Mouse (Mus musculus) thymus, adult 2 months (tissue): ENCODE results near the gene Cryzl2.

Experiments
- CTCF ChIP-seq: fragments of 200-500 bp; IDR thresholded peaks from 2 replicates; pipeline ENCODE4 v1.5.1; 2012; ENCODE audit warnings: mild to moderate bottlenecking, control low read depth, low read length, moderate library complexity, borderline replicate concordance; ENCODE audit not compliant: control insufficient read depth, poor library complexity, insufficient read depth; ENCODE audit errors: extremely low read depth
- POLR2A ChIP-seq: fragments of 200-500 bp; IDR thresholded peaks from 2 replicates; pipeline ENCODE4 v1.6.1; 2012; ENCODE audit warnings: mild to moderate bottlenecking, low read length, control low read depth, moderate library complexity; ENCODE audit not compliant: control insufficient read depth, poor library complexity, insufficient read depth; ENCODE audit errors: extremely low read depth

DNA sequence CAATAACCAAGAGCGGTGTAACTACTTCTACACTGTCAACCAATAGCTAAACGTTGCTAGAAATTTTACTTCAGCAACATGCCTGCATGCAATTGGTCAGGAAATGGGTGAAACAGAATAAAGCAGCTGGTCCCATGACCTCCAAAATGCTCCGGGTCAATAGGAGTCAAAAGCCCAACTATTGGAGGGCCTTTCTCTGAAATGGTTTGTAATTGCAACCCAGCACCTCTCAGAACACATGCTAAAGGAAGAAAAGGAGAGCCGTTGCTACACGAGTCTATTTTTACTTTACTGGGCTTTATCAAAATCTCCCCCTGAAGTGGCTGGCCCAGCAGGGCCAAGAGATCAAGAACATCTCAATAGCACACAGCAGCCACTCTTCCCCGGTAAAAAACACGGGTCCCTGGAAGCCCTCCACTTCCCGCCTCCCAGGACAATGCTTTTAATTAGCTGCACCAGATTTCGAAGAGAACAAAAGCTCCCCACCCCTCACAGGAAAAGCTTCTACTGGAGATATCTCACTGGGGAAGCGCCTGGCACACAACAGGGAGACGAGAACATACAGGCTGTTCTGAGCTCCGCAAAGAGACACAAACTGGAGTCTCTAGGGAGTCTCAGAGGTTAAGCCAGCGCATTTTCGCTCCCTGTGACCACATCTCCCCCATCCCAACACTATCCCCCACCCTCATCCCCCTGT is 15.2 kb upstream of the Cryzl2 start:
- TF ChIP-seq POLR2A (no peak), CTCF (no peak)
